Mouse (Mus musculus): ENCODE results near the gene Mfn1. TPM values are rescaled to one million over a fixed set of nuclear protein-coding genes. Genes with fewer than 3 reads are reported as not detected.

The Mfn1 gene
- polyA plus RNA-seq, 1 experiment from 2014 or later = 65.5 TPM

DNA sequence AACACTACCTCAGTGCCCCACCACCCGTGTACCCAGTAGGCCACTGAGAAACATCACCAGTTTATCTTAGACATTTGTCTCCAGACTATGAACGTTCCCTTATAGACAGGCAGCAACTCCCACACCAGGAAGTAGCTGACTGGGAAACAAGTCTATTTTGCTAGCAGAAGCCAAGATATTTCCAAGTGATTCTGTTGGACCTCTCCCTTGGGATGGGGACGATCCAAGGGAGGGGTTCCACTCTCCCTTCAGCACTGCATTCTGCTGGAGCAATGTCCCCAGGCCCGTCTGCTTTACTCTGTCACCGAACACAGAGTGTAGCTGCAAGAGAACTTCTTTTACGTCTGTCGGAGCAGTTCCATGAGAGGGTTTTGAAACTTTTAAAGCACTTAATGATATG, 98.9 kb downstream of the Mfn1 start:
- no peaks in the 10 kb centered on the region for H3K27me3 ChIP-seq (ENCODE audit: control insufficient read depth, insufficient read depth, low read length)
- no peak overlapping the region for H3K4me2 ChIP-seq (ENCODE audit: low read length)
- no peak overlapping the region for H3K27ac ChIP-seq (replicated peaks in 1 of 2; ENCODE audit: control insufficient read depth in 1 of 2, insufficient read depth in 1 of 2, low read depth in 2 of 2, low read length in 2 of 2)
- H3K9me3 ChIP-seq (ENCODE audit: control insufficient read depth, low read length) = no peaks in the 10 kb centered on the region
- H3K4me1 ChIP-seq (ENCODE audit: control insufficient read depth in 2 of 2, insufficient read depth in 2 of 2, low read length in 2 of 2) = no peaks in the 10 kb centered on the region
- no peak for ATAC-seq (ENCODE audit: insufficient number of reproducible peaks, insufficient read depth, low FRiP score, low read depth)
- no peak overlapping the region for H3K4me3 ChIP-seq (ENCODE audit: control insufficient read depth in 1 of 2, insufficient read depth in 1 of 2, low read depth in 1 of 2, low read length in 2 of 2)
- WGBS = 63% methylated on average over 7 of the region's 7 CpGs
- no peak overlapping the region for H3K9ac ChIP-seq (ENCODE audit: low read length)
- H3K36me3 ChIP-seq (ENCODE audit: control insufficient read depth, insufficient read depth, low read length) = no peaks in the 10 kb centered on the region

Other genes starting within 250 kb of the Mfn1 start
- 4.9 TPM in 2 replicates for gene Zmat3, start 163.5 kb upstream of the Mfn1 start, polyA plus RNA-seq (2014; fragmentation: Nextera tagmentation; extraction: Ambion mirVana)
- 14.1 and 17.0 TPM in 2 replicates for gene Pik3ca, start 131.8 kb upstream of the Mfn1 start, polyA plus RNA-seq (2014; fragmentation: Nextera tagmentation; extraction: Ambion mirVana)
- gene Kcnmb3, start 37.2 kb upstream of the Mfn1 start, polyA plus RNA-seq (2014; fragmentation: Nextera tagmentation; extraction: Ambion mirVana) = not detected in 2 replicates
- 24.8 and 27.2 TPM in 2 replicates for gene Zfp639, start 19.2 kb upstream of the Mfn1 start, polyA plus RNA-seq (2014; fragmentation: Nextera tagmentation; extraction: Ambion mirVana)
- gene Gnb4, start 87.1 kb downstream of the Mfn1 start, polyA plus RNA-seq (2014; fragmentation: Nextera tagmentation; extraction: Ambion mirVana) = 56.9 and 61.8 TPM in 2 replicates
- gene Actl6a, start 176.8 kb downstream of the Mfn1 start, polyA plus RNA-seq (2014; fragmentation: Nextera tagmentation; extraction: Ambion mirVana) = 83.9 and 89.5 TPM in 2 replicates
- gene Ndufb5, start 207.5 kb downstream of the Mfn1 start, polyA plus RNA-seq (2014; fragmentation: Nextera tagmentation; extraction: Ambion mirVana) = 643 and 662 TPM in 2 replicates
- gene Mrpl47, start 208.1 kb downstream of the Mfn1 start, polyA plus RNA-seq (2014; fragmentation: Nextera tagmentation; extraction: Ambion mirVana) = 30.2 and 34.3 TPM in 2 replicates

Measured in heart, embryonic 14.5 days (tissue).